Mouse (Mus musculus): ENCODE measurements around the gene Zscan29. TPM values are rescaled to one million over a fixed set of nuclear protein-coding genes. Genes with fewer than 3 reads are reported as not detected.

Gene Zscan29
- 1 to 10 TPM; 7.3 to 9.0 TPM for total RNA-seq (2021)
- long read RNA-seq, experiment 1, partial matches to known transcripts = 6 of 11 reads
- long read RNA-seq, experiment 1, other reads (novel, unspliced or antisense) = 1 of 11 reads
- long read RNA-seq, experiment 2, full-length matches to known transcripts = 6 of 8 reads
- long read RNA-seq, experiment 2, partial matches to known transcripts = 0 of 8 reads
- long read RNA-seq, experiment 2, other reads (novel, unspliced or antisense) = 2 of 8 reads

DNA sequence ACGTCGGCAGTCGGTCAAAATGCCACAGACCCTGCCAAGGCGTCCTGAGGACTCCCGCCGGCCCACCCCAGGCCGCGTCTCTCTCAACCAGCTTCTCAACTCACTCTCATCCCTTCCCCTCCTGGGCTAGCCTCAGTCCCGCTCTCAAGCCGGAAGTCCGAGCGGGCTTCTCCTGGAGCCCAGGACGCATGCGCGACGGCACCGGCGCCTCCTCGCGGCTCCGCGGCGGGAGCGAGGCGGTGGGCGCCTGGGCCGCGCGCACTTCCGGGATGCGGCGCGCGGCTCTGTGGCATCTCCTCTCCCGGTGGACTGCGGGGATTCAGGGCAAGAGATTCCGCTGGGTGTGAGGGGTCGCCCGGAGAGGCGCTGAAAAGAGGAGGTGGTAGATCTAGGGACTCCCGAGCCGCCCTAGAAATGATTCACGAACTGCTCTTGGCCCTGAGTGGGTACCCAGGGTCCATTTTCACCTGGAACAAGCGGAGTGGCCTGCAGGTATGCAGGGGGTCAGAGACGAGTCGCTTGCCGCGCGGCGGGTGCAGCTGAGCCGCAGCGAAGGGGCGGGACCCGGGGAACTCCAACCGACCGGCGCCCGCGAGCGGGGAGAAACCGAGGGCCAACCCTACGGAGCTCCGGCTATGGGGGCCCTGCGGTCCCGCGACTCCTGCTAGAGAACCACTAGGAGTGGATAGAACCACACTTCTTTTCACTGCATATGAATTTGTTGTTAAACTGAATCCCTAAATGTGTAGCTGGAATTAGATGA, at the start of gene Zscan29:
Gene Zscan29 (minus strand): TSS at position 146 of the 763 bp plus-strand sequence.
- peak; percentile 88 to 92 for DNase-seq (ENCODE audit: low spot score in 2 of 2)

DNA sequence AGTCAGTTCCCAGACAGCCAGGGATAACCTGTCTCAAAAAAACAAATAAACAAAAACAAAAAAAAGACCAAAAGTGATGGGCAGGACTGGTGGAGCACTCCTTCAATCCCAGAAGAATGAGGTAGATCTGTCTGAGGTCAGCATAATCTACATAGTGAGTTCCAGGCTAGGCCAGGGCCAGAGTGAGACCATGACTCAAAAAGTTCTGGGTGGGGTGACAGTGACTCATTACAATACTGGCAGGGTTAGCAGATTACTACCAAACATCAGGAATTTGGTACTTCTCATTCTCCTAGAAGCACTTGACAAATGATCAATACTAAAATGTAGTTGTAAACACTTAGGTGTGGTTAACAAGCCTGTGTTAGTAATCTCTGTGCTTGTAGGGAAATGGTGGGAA, 49.1 kb upstream of the Zscan29 start:
- no peak for DNase-seq (ENCODE audit: low spot score in 2 of 2)

DNA sequence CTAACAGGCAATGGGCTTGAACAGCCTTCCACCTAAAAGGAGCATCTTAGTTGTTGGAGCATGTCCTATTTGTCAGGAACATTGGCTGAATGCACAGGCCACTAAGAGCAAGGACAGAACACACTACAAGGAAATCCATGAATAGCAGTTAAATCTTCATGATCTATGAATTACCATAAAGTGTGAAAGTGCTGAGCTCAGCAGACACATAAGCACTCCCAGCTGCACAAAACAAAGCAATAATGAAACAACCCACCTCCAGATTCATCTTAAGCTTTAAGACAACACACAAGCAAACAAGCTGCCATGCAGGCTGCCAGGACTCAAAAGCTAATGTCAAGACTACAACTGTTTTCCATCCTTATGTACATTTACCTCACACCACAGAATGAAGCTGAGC, 48.3 kb upstream of the Zscan29 start:
- DNase-seq (ENCODE audit: low spot score in 2 of 2) = no peak

DNA sequence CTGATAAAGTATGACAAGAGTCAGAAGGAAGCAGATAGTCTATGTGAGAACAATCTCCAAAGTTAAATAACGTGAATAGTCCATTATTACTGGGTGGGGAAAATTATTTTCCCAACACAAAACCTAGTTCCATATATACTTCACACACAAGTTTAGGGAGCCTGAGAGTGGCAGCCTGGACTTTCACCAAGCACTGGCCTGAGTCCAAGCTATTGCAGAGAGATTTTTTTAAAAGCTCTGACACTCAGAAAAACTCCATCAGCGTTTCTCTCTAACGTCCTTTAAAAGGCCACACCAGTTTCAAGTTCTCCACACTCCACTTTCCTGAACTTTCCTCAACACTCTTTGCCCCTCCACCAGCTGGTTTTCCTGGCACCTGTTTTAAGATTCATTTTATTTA, 43.6 kb upstream of the Zscan29 start:
- DNase-seq (ENCODE audit: low spot score in 2 of 2) = no peak

DNA sequence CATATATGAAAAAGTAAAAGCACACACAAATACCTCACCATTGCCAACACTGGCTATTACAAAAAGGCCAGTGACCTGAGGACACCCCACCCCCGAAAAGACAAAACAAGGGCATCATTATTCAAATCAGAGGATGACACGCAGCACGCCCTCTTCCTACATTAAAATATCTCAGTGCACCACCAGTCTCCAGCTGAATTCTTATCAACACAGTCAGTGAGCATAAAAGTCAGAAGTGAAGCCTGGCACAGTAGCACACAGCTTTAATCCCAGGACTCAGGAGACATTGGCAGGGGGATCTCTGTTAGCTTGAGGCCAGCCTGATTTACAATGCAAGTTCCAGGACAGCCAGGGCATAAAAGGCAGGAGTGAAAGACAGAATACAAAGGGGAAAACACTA, 35.6 kb upstream of the Zscan29 start:
- no peak for DNase-seq (ENCODE audit: low spot score in 2 of 2)

DNA sequence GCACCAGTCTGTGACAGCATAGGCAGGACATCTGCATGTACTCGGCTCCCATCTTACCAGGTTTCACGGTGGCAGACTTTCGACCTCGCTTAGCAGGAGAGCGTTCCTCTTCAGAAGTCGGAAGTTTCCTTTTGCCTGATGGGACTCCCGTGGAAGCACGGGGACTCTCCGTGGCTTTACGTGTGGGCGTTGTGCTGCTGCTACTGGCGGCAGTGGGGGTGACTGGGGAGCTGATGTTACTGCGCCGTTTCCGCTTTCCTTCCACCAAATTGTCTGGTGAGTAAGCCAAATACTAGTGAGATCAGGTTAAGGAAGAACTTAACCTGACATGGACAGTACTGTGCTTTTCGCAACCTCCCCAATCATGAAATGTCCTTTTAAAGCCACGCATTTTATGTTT, 33.4 kb upstream of the Zscan29 start:
- DNase-seq (ENCODE audit: low spot score in 2 of 2) = no peak

DNA sequence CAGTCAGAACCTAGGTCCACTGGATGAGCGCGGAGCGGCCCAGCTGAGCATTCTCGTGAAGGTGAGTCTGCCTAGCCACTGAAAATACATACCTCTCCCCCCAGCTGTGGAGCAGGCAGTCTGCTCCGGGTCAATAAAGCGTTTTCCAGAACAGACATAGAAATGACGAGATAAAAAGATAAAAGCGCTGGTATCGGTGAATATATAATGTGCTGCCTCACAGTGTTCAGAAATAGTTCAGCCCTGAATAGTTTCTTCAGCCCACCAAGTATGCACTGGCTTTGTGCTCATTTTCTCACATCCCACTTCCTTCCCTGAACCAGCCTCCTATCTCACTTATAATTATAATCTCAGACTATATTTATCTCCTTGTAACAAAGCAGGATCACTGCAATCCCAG, 24.5 kb upstream of the Zscan29 start:
- no peak for DNase-seq (ENCODE audit: low spot score in 2 of 2)

DNA sequence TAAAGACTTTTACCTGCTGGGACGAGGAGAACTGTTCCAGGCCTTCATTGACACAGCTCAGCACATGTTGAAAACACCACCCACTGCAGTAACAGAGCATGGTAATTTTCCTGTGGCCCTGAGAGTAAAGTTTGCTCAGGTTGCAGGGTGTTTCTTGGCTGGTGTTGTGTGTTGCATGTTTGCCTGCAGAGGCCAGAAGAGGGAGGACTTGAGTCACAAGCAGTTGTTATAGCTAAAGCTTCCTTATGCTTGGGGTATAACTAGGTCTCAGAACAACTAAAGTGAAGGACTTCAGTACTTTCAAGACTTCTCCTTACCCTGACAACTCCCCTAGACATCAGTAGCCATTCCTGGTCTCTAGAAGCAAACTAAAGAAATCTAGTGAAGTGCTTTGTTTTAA, 17.6 kb upstream of the Zscan29 start:
- DNase-seq (ENCODE audit: low spot score in 2 of 2) = no peak

DNA sequence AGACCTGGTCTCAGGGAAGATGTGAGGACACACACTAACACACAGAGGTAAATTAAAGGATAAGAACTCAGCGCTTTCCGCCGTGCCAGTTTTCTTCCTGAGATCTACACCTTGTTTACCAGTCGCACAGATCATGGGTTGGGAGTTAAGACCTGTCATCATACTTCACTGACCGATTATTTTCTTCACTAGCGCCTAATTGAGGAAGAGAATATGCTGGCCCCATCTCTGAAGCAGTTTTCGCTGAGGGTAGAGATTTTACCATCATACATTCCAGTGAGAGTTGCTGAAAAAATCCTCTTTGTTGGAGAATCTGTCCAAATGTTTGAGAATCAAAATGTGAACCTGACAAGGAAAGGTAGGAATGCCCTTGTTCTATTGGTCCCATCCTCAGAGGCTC, 13.2 kb upstream of the Zscan29 start:
- no peak for DNase-seq (ENCODE audit: low spot score in 2 of 2)

DNA sequence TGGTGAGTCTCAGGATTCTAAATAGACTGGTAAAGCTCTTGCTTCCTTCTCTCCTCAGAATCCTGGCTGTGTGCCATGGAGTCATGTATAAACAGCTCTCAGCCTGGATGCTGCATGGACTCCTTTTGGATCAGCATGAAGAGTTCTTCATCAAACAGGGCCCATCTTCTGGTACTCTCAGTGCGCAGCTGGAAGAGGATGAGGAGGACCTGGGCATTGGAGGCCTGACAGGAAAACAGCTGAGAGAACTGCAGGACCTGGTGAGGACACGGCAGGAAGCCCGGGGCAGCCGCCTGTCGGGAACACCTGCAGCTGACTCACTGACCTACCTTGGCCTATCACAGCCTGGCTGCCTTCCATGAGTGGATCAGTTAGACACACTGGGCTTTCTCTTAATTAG, 12.5 kb upstream of the Zscan29 start:
- DNase-seq (ENCODE audit: low spot score in 2 of 2) = no peak

DNA sequence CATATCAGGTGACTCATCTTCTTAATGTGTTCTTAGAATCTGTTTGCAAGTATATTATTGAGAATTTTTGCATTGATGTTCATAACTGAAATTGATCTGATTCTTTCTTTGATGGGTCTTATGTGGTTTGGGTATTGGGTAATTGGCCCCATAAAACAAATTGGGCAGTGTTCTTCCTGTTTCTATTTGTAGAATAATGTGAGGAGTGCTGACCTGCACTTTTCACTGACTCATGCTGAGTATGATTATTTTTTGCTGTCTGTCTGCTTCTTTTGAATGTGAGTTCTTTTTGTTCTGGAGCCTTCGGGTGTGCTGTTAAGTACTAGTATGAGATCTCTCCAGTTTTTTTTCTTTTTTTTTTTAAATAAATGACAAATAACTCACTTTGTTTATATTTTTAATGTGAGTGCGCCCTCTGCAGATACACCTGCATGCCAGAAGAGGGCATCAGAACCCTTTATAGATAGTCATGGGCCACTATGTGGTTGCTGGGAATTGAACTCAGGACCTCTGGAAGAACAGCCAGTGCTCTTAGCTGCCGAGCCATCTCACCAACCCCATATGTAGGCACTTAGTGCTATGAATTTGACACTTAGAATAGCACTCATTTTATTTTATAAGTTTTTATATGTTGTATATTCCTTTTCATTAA, 8.0 kb upstream of the Zscan29 start:
- DNase-seq (ENCODE audit: low spot score in 2 of 2) = no peak

DNA sequence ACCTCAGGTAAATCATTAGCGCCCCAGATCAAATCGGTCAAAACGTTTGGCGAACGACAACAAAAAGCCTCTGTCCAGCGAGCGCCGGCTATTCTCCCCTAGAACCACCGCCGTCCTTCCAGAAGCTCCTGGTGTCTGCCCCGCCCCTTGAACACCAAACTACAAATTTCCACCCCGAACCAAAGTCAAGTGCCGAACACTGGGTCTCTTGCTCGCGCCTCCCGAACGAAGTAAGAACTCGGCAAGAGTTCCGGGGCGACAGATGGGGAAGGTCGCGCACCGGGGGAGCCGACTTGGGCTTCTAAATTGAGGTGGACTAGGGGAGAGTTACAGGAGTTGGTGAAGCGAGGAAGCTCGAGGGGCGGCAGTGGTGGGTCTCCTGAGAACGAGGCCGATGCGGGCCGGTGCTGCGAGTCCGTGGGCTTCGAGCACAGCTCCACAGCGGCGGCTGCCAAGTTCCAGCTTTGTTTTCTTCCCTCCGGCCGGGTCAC, 399 bp downstream of the Zscan29 start, which contains the start of gene Tubgcp4:
Gene Tubgcp4 (plus strand): TSS at position 174 of the 491 bp plus-strand sequence.
- no peak for DNase-seq (ENCODE audit: low spot score in 2 of 2)

DNA sequence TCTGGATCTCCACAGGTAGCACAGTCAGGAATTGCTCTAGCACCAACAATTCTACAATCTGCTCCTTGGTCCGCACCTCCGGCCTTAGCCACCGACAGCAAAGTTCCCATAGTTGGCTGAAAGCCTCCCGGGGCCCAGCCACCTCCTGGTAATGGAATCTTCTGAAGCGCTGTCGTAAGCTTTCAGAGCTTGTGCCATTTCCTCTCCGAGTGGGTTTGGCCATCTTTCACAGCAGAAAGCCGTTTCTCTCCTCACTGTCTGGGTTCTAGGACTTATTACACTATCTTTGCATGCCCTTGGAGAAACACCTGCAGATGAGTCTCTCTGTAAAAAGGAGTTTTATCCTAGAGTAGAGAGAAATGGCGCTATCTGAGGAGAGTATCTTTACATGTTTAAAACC, 1.0 kb downstream of the Zscan29 start:
- peak in 1 of 2 experiments; percentile 29 for DNase-seq (ENCODE audit: low spot score in 2 of 2)

DNA sequence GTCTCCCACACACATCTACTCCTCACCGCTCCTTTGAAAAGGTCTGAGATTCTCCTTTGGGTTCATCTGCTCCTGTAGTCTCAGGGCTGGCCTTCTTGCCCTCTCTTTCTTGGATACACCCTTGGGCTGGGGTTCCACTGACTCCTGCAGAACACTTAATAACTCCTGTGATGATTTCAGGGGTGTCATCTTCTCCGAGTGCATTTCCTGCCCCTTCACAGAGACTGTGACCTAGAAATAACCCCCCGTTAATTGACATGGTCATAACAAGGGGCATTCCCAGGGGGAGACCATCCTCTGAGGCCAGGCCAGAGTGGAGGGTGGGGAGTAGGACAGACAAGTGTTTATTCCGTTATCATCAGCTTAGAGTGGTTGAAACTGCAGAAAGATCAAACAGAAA, 1.8 kb downstream of the Zscan29 start:
- DNase-seq (ENCODE audit: low spot score in 2 of 2) = no peak

DNA sequence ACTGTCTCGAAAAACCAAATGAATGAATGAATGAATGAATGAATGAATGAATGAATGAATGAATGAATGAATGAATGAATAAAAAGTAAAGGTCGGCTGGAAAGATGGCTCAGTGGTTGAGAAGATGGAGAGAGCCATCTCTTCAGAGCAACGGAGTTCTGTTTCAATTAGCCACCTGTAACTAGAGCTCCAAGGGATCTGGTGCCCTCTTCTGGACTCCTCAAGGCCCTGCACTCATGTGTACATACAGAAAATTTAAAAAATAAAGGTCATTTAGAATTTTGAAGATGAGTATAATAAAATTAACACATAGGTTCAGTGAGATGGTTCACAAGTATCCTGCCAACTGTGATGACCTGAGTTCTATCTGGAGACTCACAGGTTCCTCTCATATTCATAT, 17.8 kb downstream of the Zscan29 start:
- no peak for DNase-seq (ENCODE audit: low spot score in 2 of 2)

DNA sequence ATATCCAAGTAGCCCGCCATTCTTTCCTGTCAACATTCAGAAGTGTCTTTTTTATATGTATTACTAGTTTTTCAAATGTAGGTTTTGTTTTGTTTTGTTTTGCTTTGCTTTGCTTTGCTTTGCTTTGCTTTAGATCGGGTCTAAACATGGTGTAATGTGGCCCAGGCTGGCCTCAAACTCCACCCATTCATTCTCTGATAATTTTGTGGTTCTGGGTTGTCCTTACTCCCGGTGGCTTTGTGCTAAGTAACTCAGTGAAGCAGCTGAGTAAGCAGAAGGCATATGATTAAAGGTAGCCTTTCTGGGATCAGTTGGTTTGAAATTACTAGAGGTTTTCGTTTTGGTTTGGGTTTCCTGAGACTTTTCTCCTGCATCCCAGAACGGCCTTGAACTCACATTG, 21.2 kb downstream of the Zscan29 start:
- DNase-seq (ENCODE audit: low spot score in 2 of 2) = no peak

DNA sequence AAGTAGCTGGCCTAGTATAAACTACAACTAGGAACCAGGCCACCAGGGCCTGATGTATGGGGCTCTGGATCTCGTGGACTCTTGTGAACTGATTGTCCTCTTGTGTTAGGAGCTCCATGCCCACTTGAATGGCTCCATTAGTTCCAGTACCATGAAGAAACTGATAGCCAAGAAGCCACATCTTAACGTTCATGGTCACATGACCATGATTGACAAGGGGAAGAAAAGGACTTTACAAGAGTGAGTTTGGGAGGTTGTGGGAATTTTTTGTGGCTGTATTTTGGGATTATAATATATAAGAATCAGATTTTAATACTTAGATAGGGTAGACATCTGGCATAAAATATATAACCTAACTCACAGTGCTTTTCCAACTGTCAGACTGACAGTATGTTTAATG, 28.5 kb downstream of the Zscan29 start:
- no peak for DNase-seq (ENCODE audit: low spot score in 2 of 2)

DNA sequence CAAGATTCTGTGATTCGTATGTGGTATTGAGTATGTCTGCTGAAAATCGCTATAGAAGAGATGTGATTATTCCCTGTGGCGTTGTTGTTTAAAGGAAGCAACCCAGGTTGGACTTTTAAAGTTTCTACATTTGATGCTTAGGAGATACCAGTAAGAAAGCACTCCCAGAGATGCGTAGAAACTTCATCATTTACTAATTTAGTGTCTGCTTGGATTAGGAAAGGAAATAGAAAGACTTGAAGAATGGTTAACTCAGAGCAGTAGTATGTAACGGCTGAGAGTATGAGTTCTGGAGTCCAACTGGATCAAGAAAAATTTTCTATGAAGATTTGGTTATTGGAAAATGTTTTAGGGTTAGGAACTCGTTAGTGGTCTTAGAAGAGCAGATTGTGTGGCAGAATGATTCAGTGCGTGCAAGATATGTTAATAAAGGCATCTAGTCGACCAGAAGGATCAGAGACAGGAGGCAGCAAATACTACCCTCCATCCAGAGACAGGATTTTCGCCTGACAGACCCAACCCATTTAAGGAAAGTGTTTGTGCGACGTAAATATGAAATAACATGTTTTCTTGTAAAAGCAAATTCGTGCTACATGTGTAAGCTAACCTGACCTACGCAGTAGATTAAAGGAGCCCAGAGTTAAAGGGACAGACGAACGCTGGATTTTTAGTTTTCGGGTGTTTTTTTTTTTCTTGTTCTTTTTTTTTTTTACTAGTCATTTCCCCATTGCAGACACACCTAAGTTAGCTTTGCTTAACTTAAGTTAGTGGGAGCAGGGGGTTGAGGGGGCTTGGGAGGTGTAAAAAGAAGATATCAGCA, 29.5 kb downstream of the Zscan29 start:
- no peak for DNase-seq (ENCODE audit: low spot score in 2 of 2)

DNA sequence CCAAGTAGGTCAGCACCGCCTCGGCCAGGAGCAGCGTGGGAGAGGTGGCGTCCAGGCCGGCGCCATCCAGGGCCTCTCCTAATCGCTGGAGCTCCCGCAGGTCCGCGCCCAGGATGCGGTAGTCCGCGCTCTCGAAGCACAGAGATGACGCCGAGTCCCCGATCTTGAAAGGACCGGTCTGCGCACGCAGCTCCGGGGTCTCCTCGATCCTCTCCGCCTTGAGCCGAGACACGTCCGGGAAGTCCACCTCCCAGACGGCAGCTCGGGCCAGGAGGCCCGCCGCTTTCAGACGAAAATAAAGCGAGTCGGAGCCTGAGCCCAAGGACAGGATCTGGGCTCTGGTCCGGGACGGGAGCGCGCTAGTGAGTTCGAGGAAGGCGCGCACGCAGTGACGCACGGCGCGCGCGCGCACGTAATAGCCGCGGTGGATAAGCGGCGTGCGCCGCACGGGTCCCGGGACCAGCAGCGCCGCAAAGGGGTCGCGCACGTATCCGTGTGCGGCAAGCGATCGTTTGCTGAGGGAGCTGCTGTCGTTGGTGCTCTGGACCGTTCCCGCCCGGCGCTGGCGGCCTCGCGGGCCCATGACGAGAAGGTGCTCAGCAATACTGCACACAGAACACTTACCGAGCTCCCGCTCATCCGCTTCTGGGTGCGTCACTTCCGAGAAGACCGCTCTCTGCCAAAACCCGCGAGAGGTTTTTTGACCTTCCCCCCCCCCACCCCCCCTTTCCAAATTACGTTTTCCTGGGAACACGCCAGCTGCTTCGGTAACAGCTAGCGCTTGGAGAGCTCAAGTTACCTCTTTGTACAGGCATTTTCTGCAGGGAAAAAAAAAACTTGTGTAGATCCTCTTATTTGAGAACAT, 30.7 kb downstream of the Zscan29 start, which contains the start of the genes Adal and Lcmt2:
Gene Adal (plus strand): TSS at position 411 of the 865 bp plus-strand sequence.
Gene Lcmt2 (minus strand): TSS at position 636 of the 865 bp plus-strand sequence.
- peak; percentile 79 to 89 for DNase-seq (ENCODE audit: low spot score in 2 of 2)
